Mouse (Mus musculus) left cerebral cortex, postnatal 10 days (tissue): ENCODE measurements at regions not wholly inside any gene's neighbourhood (a gene's known extent, or its start where the extent isn't known, plus 50 kb on each side); places are given as distances from the start of the nearest gene placed in this dataset.
"Not testable (repeated sequence)": the region's sequence is repeated elsewhere in the genome, so short reads cannot be mapped to it uniquely, and the experiment has no call there.

Source experiments
- DNase-seq, 2 experiments: peaks; one replicate each; pipeline ENCODE4 v3.0.0; 2021 to 2022; ENCODE audit warnings: low spot score in 2 of 2, mixed read lengths in 1 of 2; ENCODE audit errors: extremely low spot score in 1 of 2
- intact Hi-C: fragments of 180-260 bp; cut with DNase I; formaldehyde crosslinking; loops from one replicate; pipeline ENCODE4 v1.15.1; 2025

DNA sequence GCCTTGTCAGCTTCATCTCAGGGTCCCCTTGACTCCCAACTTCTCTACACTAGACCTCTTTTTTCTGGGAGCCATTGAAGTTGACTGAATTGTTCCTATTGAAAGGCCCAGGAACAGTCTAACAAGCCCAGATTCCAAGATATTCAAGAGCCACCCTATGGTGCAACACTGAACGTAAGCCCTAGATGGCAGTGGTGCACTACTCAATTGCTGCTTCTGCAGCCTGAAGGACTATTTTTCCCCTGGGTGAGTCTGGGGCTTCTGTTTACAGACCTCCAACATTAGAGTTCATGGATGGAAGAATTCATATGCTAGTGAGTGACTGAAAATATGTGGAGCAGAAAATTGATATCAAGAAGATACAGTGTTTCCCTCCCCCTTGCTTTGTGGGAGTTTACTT is 306.4 kb upstream of the 5730507C01Rik start:
- DNase-seq: peak; percentile 11 to 23
- intact Hi-C loops: not testable (repeated sequence)

- intact Hi-C loops, DNase-seq: not testable (repeated sequence)
Measured at GRCm38 (mm10) chr12:18216432-18216926, 297.8 kb upstream of the 5730507C01Rik start.

DNA sequence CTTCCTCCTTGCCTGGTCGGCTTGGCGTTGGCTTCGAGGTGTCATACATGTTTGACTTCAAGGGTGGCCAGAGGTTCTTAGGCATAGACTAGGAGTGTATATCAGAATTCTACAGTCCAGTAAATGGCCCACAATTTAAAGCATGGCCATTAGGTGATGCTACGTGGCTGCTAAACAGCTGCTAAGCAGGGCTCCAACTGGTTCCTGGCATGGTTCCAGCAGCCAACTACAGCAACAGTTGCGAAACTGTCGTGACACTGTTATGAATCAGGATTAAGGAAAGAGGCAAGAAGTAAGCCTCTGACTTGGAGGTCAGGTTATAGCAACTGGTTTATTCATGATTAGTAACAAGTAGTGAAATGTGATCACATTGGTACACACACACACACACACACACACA is 289.8 kb upstream of the 5730507C01Rik start:
- DNase-seq: no peak
- intact Hi-C loops: no loop called here

DNA sequence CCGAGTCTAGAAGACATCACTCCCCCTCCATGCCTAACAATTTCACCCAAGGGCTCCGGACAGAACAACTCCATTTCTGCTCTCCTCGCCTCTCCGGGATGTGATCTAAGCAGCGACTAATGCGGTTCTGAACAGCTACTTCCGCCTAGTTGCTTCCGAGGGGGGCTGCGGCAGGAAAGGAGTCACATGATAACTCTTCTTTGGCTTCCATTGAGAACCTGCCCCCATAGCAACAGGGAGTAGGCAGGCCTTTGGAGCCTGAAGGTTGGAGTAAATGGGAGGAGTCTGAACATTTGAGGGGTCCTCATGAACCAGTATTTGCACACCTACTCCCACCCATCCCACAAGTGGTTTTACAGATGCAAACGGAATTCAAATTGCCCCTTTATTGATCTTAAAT is 287.6 kb upstream of the 5730507C01Rik start:
- no peak for DNase-seq
- intact Hi-C loops: no loop called here

- DNase-seq, intact Hi-C loops: not testable (repeated sequence)
Measured at GRCm38 (mm10) chr12:18231896-18232295, 282.4 kb upstream of the 5730507C01Rik start.

DNA sequence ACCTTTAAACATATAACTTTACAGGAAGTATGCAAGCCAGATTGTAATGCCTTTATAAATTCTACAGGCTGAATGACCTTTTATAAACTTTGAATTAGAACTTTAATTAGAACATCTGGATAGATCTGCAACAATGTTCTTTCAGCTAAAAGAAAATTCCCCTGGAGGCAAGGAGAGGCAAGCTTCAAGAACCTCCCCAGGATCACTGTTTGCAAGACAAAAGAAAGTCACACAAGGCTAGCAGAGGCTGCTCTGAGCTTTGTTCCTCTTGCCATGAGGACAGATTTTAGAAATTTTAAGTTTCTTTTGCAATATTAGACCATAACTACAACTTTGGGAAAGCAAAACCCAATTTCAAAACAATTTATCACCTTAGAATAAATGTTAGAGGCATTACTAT is 278.0 kb upstream of the 5730507C01Rik start:
- DNase-seq, intact Hi-C loops: not testable (repeated sequence)

DNA sequence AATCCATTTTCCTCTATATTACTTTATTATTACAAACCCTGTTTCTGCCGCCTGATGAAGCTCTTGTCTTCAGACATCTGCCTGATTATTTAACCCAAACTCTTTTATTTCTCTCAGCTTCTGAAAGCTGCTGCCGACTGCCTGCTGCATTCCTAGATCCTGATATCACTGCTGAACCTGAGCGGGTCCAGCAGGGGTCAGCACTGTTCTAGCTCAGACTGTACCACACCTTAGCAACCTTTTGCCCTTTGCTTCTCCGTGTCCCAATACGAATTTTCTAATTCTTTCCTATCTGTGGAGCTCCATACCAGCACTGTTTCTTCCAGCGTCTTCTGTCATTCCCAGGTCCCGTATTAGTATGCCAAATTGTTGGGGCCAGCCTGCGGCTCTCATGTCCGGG is 276.8 kb upstream of the 5730507C01Rik start:
- intact Hi-C loops: no loop called here
- no peak for DNase-seq
